12 mouse cellular contexts compared by ENCODE assay signal in genomic region chr4:137665791-137666190, GRCm38 (mm10). TPM values are rescaled to one million over a fixed set of nuclear protein-coding genes. Genes with fewer than 3 reads are reported as not detected.
DNase-seq lines count a peak whose midpoint lies in the region; ATAC-seq and TF ChIP-seq lines count a peak whose summit lies in the region.
"Had no signal": no experiment of that assay in that cellular context is flagged by ENCODE, and none has a peak within 500 bp of the region (broad histone marks: within the 10 kb centered on the region; RNA-seq: fewer than 3 reads in every experiment).

No protein-coding gene starts in this region.

- no peak overlapping the region for H3K27ac ChIP-seq in forebrain, embryonic 13.5 days
- H3K27ac ChIP-seq in forebrain, embryonic 12.5 days = no peak overlapping the region
- H3K27ac ChIP-seq in midbrain, embryonic 13.5 days = no peak overlapping the region
- no peak overlapping the region for H3K27ac ChIP-seq in midbrain, embryonic 11.5 days (ENCODE audit: low read depth, low read length)
- no peak overlapping the region for H3K27ac ChIP-seq in hindbrain, embryonic 16.5 days (ENCODE audit: low read depth, low read length)
- no peak overlapping the region for H3K27ac ChIP-seq in lung, postnatal 0 days (ENCODE audit: low read length)
- no peak overlapping the region for H3K27ac ChIP-seq in intestine, embryonic 16.5 days (ENCODE audit: low read length)

- peaks cover 51% of the 10 kb centered on the region for H3K4me1 ChIP-seq in forebrain, embryonic 13.5 days
- peaks cover 40% of the 10 kb centered on the region for H3K4me1 ChIP-seq in forebrain, embryonic 12.5 days
- H3K4me1 ChIP-seq in midbrain, embryonic 13.5 days (replicated peaks) = peaks cover 45% of the 10 kb centered on the region
- H3K4me1 ChIP-seq in midbrain, embryonic 11.5 days (ENCODE audit: control insufficient read depth, insufficient read depth, low read length) = peaks cover 5% of the 10 kb centered on the region; the same call in 1 of the 2 replicates
- peaks cover 45% of the 10 kb centered on the region for H3K4me1 ChIP-seq in hindbrain, embryonic 16.5 days (ENCODE audit: control insufficient read depth, insufficient read depth, low read depth, low read length)
- H3K4me1 ChIP-seq in lung, postnatal 0 days (ENCODE audit: insufficient read depth, low read depth, low read length) = no peaks in the 10 kb centered on the region; the same call in 1 of the 2 replicates
- peaks cover 6% of the 10 kb centered on the region for H3K4me1 ChIP-seq in intestine, embryonic 16.5 days (ENCODE audit: control insufficient read depth, insufficient read depth, low read length)

- H3K4me2 ChIP-seq in forebrain, embryonic 13.5 days = no peak overlapping the region; the same call in 1 of the 2 replicates
- no peak overlapping the region for H3K4me2 ChIP-seq in forebrain, embryonic 12.5 days
- peak overlapping the region; percentile 87 for H3K4me2 ChIP-seq in midbrain, embryonic 13.5 days (replicated peaks)
- no peak overlapping the region for H3K4me2 ChIP-seq in midbrain, embryonic 11.5 days
- peak overlapping the region; percentile 90 for H3K4me2 ChIP-seq in hindbrain, embryonic 16.5 days (ENCODE audit: low read length)
- no peak overlapping the region for H3K4me2 ChIP-seq in lung, postnatal 0 days (replicated peaks; ENCODE audit: low read depth, low read length)
- no peak overlapping the region for H3K4me2 ChIP-seq in intestine, embryonic 16.5 days (ENCODE audit: low read depth, low read length)
- H3K4me2 ChIP-seq: liver, embryonic 11.5 days had no signal

- ATAC-seq in forebrain, embryonic 13.5 days = no peak
- ATAC-seq in forebrain, embryonic 12.5 days (ENCODE audit: low FRiP score) = no peak
- no peak for ATAC-seq in midbrain, embryonic 13.5 days
- ATAC-seq in midbrain, embryonic 11.5 days (ENCODE audit: low FRiP score) = no peak
- no peak for ATAC-seq in hindbrain, embryonic 16.5 days
- ATAC-seq in lung, postnatal 0 days = no peak
- ATAC-seq in intestine, embryonic 16.5 days = no peak

- no peak for TF ChIP-seq EP300 in lung, postnatal 0 days (IDR thresholded peaks at IDR 0.05)

- no peak for TF ChIP-seq CTCF in lung, postnatal 0 days (IDR thresholded peaks at IDR 0.05)

- no peak for DNase-seq in midbrain, embryonic 11.5 days (ENCODE audit: low spot score, missing footprints)
- no peak for DNase-seq in lung, postnatal 0 days (ENCODE audit: low spot score)
- DNase-seq: left cerebral cortex, postnatal 4 days; lung, embryonic 14.5 days had no signal

- H3K36me3 ChIP-seq in forebrain, embryonic 13.5 days (ENCODE audit: poor library complexity, severe bottlenecking) = no peaks in the 10 kb centered on the region
- H3K36me3 ChIP-seq in forebrain, embryonic 12.5 days (replicated peaks) = no peaks in the 10 kb centered on the region
- no peaks in the 10 kb centered on the region for H3K36me3 ChIP-seq in midbrain, embryonic 13.5 days
- H3K36me3 ChIP-seq in midbrain, embryonic 11.5 days (ENCODE audit: control insufficient read depth, insufficient read depth, low read length) = no peaks in the 10 kb centered on the region
- H3K36me3 ChIP-seq in hindbrain, embryonic 16.5 days (ENCODE audit: control insufficient read depth, insufficient read depth, low read length) = no peaks in the 10 kb centered on the region
- no peaks in the 10 kb centered on the region for H3K36me3 ChIP-seq in lung, postnatal 0 days (ENCODE audit: insufficient read depth, low read length)
- H3K36me3 ChIP-seq in intestine, embryonic 16.5 days (ENCODE audit: control insufficient read depth, insufficient read depth, low read length) = no peaks in the 10 kb centered on the region

- H3K9ac ChIP-seq in forebrain, embryonic 13.5 days = no peak overlapping the region
- no peak overlapping the region for H3K9ac ChIP-seq in forebrain, embryonic 12.5 days
- H3K9ac ChIP-seq in midbrain, embryonic 13.5 days (replicated peaks) = no peak overlapping the region
- no peak overlapping the region for H3K9ac ChIP-seq in midbrain, embryonic 11.5 days (ENCODE audit: low read length)
- H3K9ac ChIP-seq in hindbrain, embryonic 16.5 days (ENCODE audit: low read depth, low read length) = peak overlapping the region; percentile 91; the same call in 1 of the 2 replicates
- no peak overlapping the region for H3K9ac ChIP-seq in lung, postnatal 0 days (replicated peaks; ENCODE audit: low read depth)
- H3K9ac ChIP-seq in intestine, embryonic 16.5 days (ENCODE audit: low read depth, low read length) = no peak overlapping the region
- H3K9ac ChIP-seq: lung, embryonic 14.5 days had no signal

- peaks cover 19% of the 10 kb centered on the region for H3K27me3 ChIP-seq in forebrain, embryonic 13.5 days
- peaks cover 37% of the 10 kb centered on the region for H3K27me3 ChIP-seq in forebrain, embryonic 12.5 days
- peaks cover 28% of the 10 kb centered on the region; the same call in 1 of the 2 replicates for H3K27me3 ChIP-seq in midbrain, embryonic 13.5 days
- peaks cover 16% of the 10 kb centered on the region for H3K27me3 ChIP-seq in midbrain, embryonic 11.5 days (ENCODE audit: control insufficient read depth, insufficient read depth, low read length)
- no peaks in the 10 kb centered on the region for H3K27me3 ChIP-seq in hindbrain, embryonic 16.5 days (replicated peaks; ENCODE audit: control insufficient read depth, insufficient read depth, low read length)
- peaks cover 16% of the 10 kb centered on the region; the same call in 1 of the 2 replicates for H3K27me3 ChIP-seq in lung, postnatal 0 days (replicated peaks; ENCODE audit: insufficient read depth, low read length)
- H3K27me3 ChIP-seq in intestine, embryonic 16.5 days (replicated peaks; ENCODE audit: control insufficient read depth, insufficient read depth, low read length) = peaks cover 12% of the 10 kb centered on the region

- H3K4me3 ChIP-seq in forebrain, embryonic 13.5 days = 0 out of 2 replicates have a peak overlapping the region, but pooled peaks have one; percentile 1
- H3K4me3 ChIP-seq in forebrain, embryonic 12.5 days (replicated peaks) = no peak overlapping the region
- no peak overlapping the region; the same call in 1 of the 2 replicates for H3K4me3 ChIP-seq in midbrain, embryonic 13.5 days (replicated peaks)
- no peak overlapping the region for H3K4me3 ChIP-seq in midbrain, embryonic 11.5 days (ENCODE audit: low read depth, low read length)
- peak overlapping the region; percentile 70 for H3K4me3 ChIP-seq in hindbrain, embryonic 16.5 days (ENCODE audit: low read length)
- no peak overlapping the region for H3K4me3 ChIP-seq in lung, postnatal 0 days (ENCODE audit: low read depth, low read length)
- H3K4me3 ChIP-seq in intestine, embryonic 16.5 days (ENCODE audit: low read length) = no peak overlapping the region
- H3K4me3 ChIP-seq: erythroblast, embryonic 14.5 days; myocyte had no signal

- no peaks in the 10 kb centered on the region for H3K9me3 ChIP-seq in forebrain, embryonic 13.5 days (replicated peaks)
- H3K9me3 ChIP-seq in forebrain, embryonic 12.5 days = no peaks in the 10 kb centered on the region
- H3K9me3 ChIP-seq in midbrain, embryonic 13.5 days = no peaks in the 10 kb centered on the region
- no peaks in the 10 kb centered on the region for H3K9me3 ChIP-seq in midbrain, embryonic 11.5 days (ENCODE audit: control insufficient read depth, low read length)
- no peaks in the 10 kb centered on the region for H3K9me3 ChIP-seq in hindbrain, embryonic 16.5 days (ENCODE audit: control insufficient read depth, low read length)
- no peaks in the 10 kb centered on the region for H3K9me3 ChIP-seq in lung, postnatal 0 days (ENCODE audit: low read length)
- H3K9me3 ChIP-seq in intestine, embryonic 16.5 days (ENCODE audit: control insufficient read depth, low read length) = no peaks in the 10 kb centered on the region

- 93% methylated on average over 5 of the region's 5 CpGs for WGBS in forebrain, embryonic 13.5 days
- WGBS in forebrain, embryonic 12.5 days = 93% methylated on average over 5 of the region's 5 CpGs
- 89% methylated on average over 5 of the region's 5 CpGs for WGBS in midbrain, embryonic 13.5 days
- WGBS in midbrain, embryonic 11.5 days = 86% methylated on average over 5 of the region's 5 CpGs
- WGBS in hindbrain, embryonic 16.5 days = 89% methylated on average over 5 of the region's 5 CpGs
- WGBS in lung, postnatal 0 days = 94% methylated on average over 5 of the region's 5 CpGs
- WGBS in intestine, embryonic 16.5 days = 88% methylated on average over 5 of the region's 5 CpGs

RNA-seq across cellular contexts. Expression of gene Rap1gap, which starts 1.3 kb away (rescaled TPM):
- 11.8 and 16.5 TPM in 2 replicates for polyA plus RNA-seq in forebrain, embryonic 13.5 days (2015; fragmentation: Nextera tagmentation; extraction: Ambion mirVana)
- 7.3 and 8.6 TPM in 2 replicates for polyA plus RNA-seq in forebrain, embryonic 12.5 days (2016; fragmentation: Nextera tagmentation; extraction: Ambion mirVana)
- 28.5 and 30.4 TPM in 2 replicates for polyA plus RNA-seq in midbrain, embryonic 13.5 days (2015; fragmentation: Nextera tagmentation; extraction: Ambion mirVana)
- 4.6 and 4.9 TPM in 2 replicates for polyA plus RNA-seq in midbrain, embryonic 11.5 days (2014; fragmentation: Nextera tagmentation; extraction: Ambion mirVana)
- polyA plus RNA-seq in hindbrain, embryonic 16.5 days (2015; fragmentation: Nextera tagmentation; extraction: Ambion mirVana) = 119 and 120 TPM in 2 replicates
- 34.9 and 48.8 TPM in 2 replicates for polyA plus RNA-seq in lung, postnatal 0 days (2015; fragmentation: Nextera tagmentation; extraction: Ambion mirVana)
- polyA plus RNA-seq in intestine, embryonic 16.5 days (2015; fragmentation: Nextera tagmentation; extraction: Ambion mirVana) = 26.9 and 30.9 TPM in 2 replicates

Comparison
In these comparisons a context has a peak if more than half of its experiments do, and no peak if none do; other contexts are left out.
1. H3K4me2 ChIP-seq: peak in midbrain, embryonic 13.5 days (single experiment) and hindbrain, embryonic 16.5 days (single experiment); none in forebrain, embryonic 13.5 days (single experiment), forebrain, embryonic 12.5 days (single experiment), midbrain, embryonic 11.5 days (single experiment), lung, postnatal 0 days (single experiment) and intestine, embryonic 16.5 days (single experiment).
2. H3K4me3 ChIP-seq: peak in forebrain, embryonic 13.5 days (single experiment) and hindbrain, embryonic 16.5 days (single experiment); none in forebrain, embryonic 12.5 days (single experiment), midbrain, embryonic 13.5 days (single experiment), midbrain, embryonic 11.5 days (single experiment), lung, postnatal 0 days (single experiment) and intestine, embryonic 16.5 days (single experiment).